Mouse (Mus musculus) hindbrain, postnatal 0 days (tissue): Measurements from ENCODE around the gene Nxn. TPM values are rescaled to one million over a fixed set of nuclear protein-coding genes. Genes with fewer than 3 reads are reported as not detected.

Experiments used
- ATAC-seq: fragments of 200-750 bp; cut with Nextera tagmentation; 2 replicates; pipeline ENCODE4 v1.8.0; 2017; ENCODE audit warnings: mild to moderate bottlenecking, moderate TSS enrichment, moderate library complexity
- DNase-seq: peaks from one replicate; pipeline ENCODE4 v3.0.0-alpha.2; 2015; ENCODE audit warnings: low spot score
- H3K27ac ChIP-seq: fragments of 300-500 bp; sonication (generic); 2 replicates; pipeline ENCODE4 v1.5.1; 2014; ENCODE audit warnings: mild to moderate bottlenecking
- H3K27me3 ChIP-seq: fragments of 300-500 bp; sonication (generic); 2 replicates; pipeline ENCODE4 v1.6.1; 2014; ENCODE audit warnings: low read length, mixed read lengths; ENCODE audit not compliant: insufficient read depth
- H3K36me3 ChIP-seq: fragments of 300-500 bp; sonication (generic); 2 replicates; pipeline ENCODE4 v1.6.1; 2014; ENCODE audit warnings: low read length, mixed read lengths; ENCODE audit not compliant: insufficient read depth
- H3K4me1 ChIP-seq: fragments of 300-500 bp; sonication (generic); 2 replicates; pipeline ENCODE4 v1.6.1; 2014; ENCODE audit warnings: antibody characterized with exemption, low read length, mixed read lengths; ENCODE audit not compliant: insufficient read depth
- H3K4me2 ChIP-seq: fragments of 300-500 bp; sonication (generic); 2 replicates; pipeline ENCODE4 v1.6.1; 2014; ENCODE audit warnings: low read depth, mild to moderate bottlenecking, low read length, moderate library complexity, mixed read lengths
- H3K4me3 ChIP-seq: fragments of 300-500 bp; sonication (generic); 2 replicates; pipeline ENCODE4 v1.5.1; 2014; ENCODE audit warnings: low read length
- H3K9ac ChIP-seq: fragments of 300-500 bp; sonication (generic); replicated peaks from 2 replicates; pipeline ENCODE4 v1.6.1; 2014; ENCODE audit warnings: mild to moderate bottlenecking, low read length, moderate library complexity, mixed read lengths
- H3K9me3 ChIP-seq: fragments of 300-500 bp; sonication (generic); 2 replicates; pipeline ENCODE4 v1.6.1; 2016; ENCODE audit warnings: low read length, mixed read lengths
- CTCF ChIP-seq: IDR thresholded peaks from 2 replicates; pipeline ENCODE4 v1.5.1; 2016; ENCODE audit warnings: antibody characterized with exemption, control low read depth, low read depth
- WGBS: fragments of 180-500 bp; shearing (Covaris S2); extraction: QIAGEN DNeasy Blood & Tissue Kit; methylation state at CpG from one replicate; pipeline ENCODE4 v1.1.7; 2014; 5-methylcytosine and 5-hydroxymethylcytosine counted together
- polyA plus RNA-seq: library from polyadenylated mRNA; unstranded; fragments of >200 nt; fragmentation: Nextera tagmentation; extraction: Ambion mirVana; gene quantifications from 2 replicates; pipeline ENCODE4 v1.2.1, GENCODE M21; 2015
- total RNA-seq: library from RNA; depleted of rRNA; stranded (reverse); fragments of >200 nt; gene quantifications from 2 replicates; pipeline ENCODE4 v1.2.3, GENCODE M21; 2014

The Nxn gene
- total and polyA plus RNA-seq, 2 experiments from 2014 or later: 21.2 to 36.6 TPM

DNA sequence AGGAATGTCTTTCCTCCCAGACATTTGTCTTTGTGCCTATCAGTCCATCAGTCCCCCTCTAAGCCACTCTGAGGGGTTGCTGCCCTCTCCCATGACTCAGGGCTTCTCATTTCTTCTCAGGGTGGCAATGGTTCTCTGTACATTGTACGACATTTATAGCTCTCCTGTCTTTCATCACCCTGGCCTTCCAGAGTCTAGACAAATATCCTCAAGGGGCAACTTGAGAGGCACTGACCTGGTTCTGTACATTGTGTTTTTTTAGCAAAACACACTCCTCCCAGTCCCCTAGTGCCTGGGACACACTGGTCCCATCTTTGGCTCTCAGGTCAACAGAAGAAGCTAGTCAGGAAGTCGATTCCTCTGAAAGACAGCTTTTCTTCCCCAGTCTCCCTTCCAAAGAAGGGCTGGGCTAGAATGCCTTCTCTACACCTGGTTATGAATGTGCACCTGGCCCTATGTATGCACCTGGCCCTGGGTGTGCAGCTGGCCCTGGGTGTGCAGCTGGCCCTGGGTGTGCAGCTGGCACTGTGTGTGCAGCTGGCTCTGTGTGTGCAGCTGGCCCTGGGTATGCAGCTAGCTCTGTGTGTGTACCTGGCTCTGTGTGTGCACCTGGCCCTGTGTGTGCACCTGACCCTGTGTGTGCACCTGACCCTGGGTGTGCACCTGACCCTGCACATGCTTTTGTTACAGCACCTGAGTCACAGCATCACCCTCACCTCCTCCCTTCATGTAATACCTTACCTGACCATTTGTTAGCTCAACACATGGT lies 70.2 kb downstream of the Nxn start:
- no peak for DNase-seq
- no peaks in the 10 kb centered on the region for H3K27me3 ChIP-seq
- TF ChIP-seq CTCF: no peak
- WGBS: 67% methylated on average over 2 of the region's 2 CpGs
- H3K4me1 ChIP-seq: peaks cover 11% of the 10 kb centered on the region
- H3K27ac ChIP-seq: no peak overlapping the region
- no peaks in the 10 kb centered on the region for H3K36me3 ChIP-seq
- H3K4me3 ChIP-seq: no peak overlapping the region
- no peak overlapping the region for H3K4me2 ChIP-seq
- no peak for ATAC-seq
- no peak overlapping the region for H3K9ac ChIP-seq
- no peaks in the 10 kb centered on the region for H3K9me3 ChIP-seq

GRCm38 (mm10) chr11:76328084-76328483 lies 70.9 kb downstream of the Nxn start:
- WGBS: 46% methylated on average over 11 of the region's 11 CpGs
- no peak for TF ChIP-seq CTCF
- no peak overlapping the region for H3K9ac ChIP-seq

DNA sequence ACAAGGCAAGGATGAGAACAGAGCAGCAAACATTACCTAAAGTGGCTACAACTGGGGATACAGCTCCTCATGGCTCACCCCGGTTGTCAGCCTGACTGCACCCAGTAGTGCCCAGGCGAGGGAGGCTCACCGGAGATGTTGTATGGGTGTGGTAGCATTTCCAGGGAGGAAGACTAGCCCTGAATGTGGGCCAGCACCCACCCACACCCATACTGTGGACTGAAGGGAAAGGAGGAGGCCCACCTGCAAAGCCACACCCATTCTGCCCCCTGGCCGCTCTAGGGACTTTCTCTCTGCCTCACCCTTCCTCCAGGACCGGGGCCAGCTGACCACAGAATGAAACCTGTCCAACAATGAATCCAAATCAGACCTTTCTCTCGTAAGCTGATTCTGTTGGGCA lies 72.3 kb downstream of the Nxn start:
- H3K9ac ChIP-seq: no peak overlapping the region
- no peaks in the 10 kb centered on the region for H3K36me3 ChIP-seq
- ATAC-seq (no peak), DNase-seq (no peak)
- 81% methylated on average over 6 of the region's 6 CpGs for WGBS
- H3K4me2 ChIP-seq: no peak overlapping the region
- no peak overlapping the region for H3K27ac ChIP-seq
- H3K4me1 ChIP-seq: peaks cover 15% of the 10 kb centered on the region
- H3K4me3 ChIP-seq: no peak overlapping the region
- TF ChIP-seq CTCF: no peak
- H3K27me3 ChIP-seq: no peaks in the 10 kb centered on the region
- H3K9me3 ChIP-seq: no peaks in the 10 kb centered on the region

More at GRCm38 (mm10) chr11:76328084-76328483, 70.9 kb downstream of the Nxn start:
- Histone ChIP-seq H3K9me3 (no peaks in the 10 kb centered on the region), H3K4me3 (no peak overlapping the region), H3K4me2 (no peak overlapping the region), H3K4me1 (peaks cover 13% of the 10 kb centered on the region), H3K27me3 (no peaks in the 10 kb centered on the region), H3K27ac (no peak overlapping the region), H3K36me3 (no peaks in the 10 kb centered on the region)
- ATAC-seq (no peak), DNase-seq (no peak)

GRCm38 (mm10) chr11:76326051-76326450 lies 72.9 kb downstream of the Nxn start:
- whole genome bisulfite sequencing: 66% methylated on average over 2 of the region's 2 CpGs
- no peak for DNase-seq
- no peak for TF ChIP-seq CTCF
- Histone ChIP-seq H3K4me1 (peaks cover 15% of the 10 kb centered on the region), H3K4me3 (no peak overlapping the region), H3K27me3 (no peaks in the 10 kb centered on the region), H3K9me3 (no peaks in the 10 kb centered on the region), H3K4me2 (no peak overlapping the region), H3K36me3 (no peaks in the 10 kb centered on the region), H3K27ac (no peak overlapping the region), H3K9ac (no peak overlapping the region)
- no peak for ATAC-seq

GRCm38 (mm10) chr11:76324801-76325200 lies 74.1 kb downstream of the Nxn start:
- H3K4me3 ChIP-seq: no peak overlapping the region
- no peaks in the 10 kb centered on the region for H3K9me3 ChIP-seq
- H3K4me2 ChIP-seq: no peak overlapping the region
- no peak for DNase-seq
- H3K27me3 ChIP-seq: no peaks in the 10 kb centered on the region
- WGBS: 59% methylated on average over 9 of the region's 9 CpGs
- ATAC-seq: no peak
- H3K36me3 ChIP-seq: no peaks in the 10 kb centered on the region
- TF ChIP-seq CTCF: no peak
- H3K27ac ChIP-seq: no peak overlapping the region
- peaks cover 15% of the 10 kb centered on the region for H3K4me1 ChIP-seq
- H3K9ac ChIP-seq: no peak overlapping the region

- Histone ChIP-seq H3K36me3 (no peaks in the 10 kb centered on the region), H3K27me3 (no peaks in the 10 kb centered on the region), H3K4me2 (no peak overlapping the region), H3K4me1 (peaks cover 15% of the 10 kb centered on the region), H3K9ac (no peak overlapping the region), H3K9me3 (no peaks in the 10 kb centered on the region), H3K4me3 (no peak overlapping the region), H3K27ac (no peak overlapping the region)
- WGBS: 61% methylated on average over 9 of the region's 9 CpGs
- ATAC-seq: no peak
- TF ChIP-seq CTCF: no peak
- DNase-seq: no peak
Observed at GRCm38 (mm10) chr11:76324207-76324606, 74.7 kb downstream of the Nxn start.

DNA sequence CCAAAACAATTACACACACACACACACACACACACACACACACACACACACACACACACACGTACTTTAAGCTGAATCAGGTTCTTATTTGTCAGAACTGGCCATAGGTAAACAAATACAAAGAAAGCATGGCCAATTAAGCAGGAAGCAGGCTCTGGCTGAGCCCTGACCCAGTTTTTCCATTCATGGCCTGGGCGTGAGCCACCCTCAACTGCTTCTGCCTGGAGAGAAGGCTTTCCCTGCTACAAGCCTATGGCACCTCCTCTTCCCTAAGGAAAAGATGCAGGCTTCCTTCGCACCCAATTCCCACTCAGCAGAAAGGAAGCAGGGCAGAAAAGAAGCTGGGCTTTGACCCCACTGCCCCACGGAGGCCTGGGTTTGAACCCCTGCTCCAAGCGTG lies 76.0 kb downstream of the Nxn start:
- Histone ChIP-seq H3K9me3 (no peaks in the 10 kb centered on the region), H3K4me2 (no peak overlapping the region), H3K4me1 (peaks cover 15% of the 10 kb centered on the region), H3K4me3 (no peak overlapping the region), H3K9ac (no peak overlapping the region), H3K36me3 (no peaks in the 10 kb centered on the region), H3K27ac (no peak overlapping the region), H3K27me3 (no peaks in the 10 kb centered on the region)
- ATAC-seq (no peak), DNase-seq (no peak)
- TF ChIP-seq CTCF: no peak
- WGBS: 69% methylated on average over 5 of the region's 5 CpGs
